Comparison of ENCODE assay signal across 8 mouse cellular contexts in the genomic region with DNA sequence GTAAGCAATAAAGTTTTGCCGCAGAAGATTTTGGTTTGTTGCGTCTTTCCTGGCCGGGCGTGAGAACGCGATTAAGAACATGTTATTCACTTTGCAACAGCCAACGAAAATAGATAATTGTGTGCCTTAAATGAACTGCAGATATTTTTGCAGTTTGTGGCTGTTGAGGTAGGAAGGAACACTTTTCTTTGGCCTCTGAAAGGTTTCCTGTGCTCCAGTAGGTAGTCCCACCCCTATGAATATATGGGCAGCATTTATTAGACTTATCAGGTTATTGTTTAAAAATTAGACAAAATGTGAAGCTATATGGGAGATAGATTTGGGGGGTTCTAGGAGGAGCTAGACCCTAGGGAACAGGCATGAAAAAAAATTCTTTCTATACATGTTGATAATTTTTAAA.
A peak's percentile ranks its signal among the peaks of the same experiment; 100 is the strongest.
DNase-seq lines count a peak whose midpoint lies in the region; ATAC-seq and TF ChIP-seq lines count a peak whose summit lies in the region.

No protein-coding gene starts in this region.

- H3K4me1 ChIP-seq in heart, embryonic 10.5 days, result no peaks in the 10 kb centered on the region
- no peaks in the 10 kb centered on the region for H3K4me1 ChIP-seq in CH12.LX (ENCODE audit: control insufficient read depth in 1 of 2, insufficient read depth in 2 of 2)

- H3K79me2 ChIP-seq in CH12.LX (replicated peaks; ENCODE audit: control insufficient read depth, extremely low read depth, insufficient read depth, poor library complexity, severe bottlenecking), result no peaks in the 10 kb centered on the region

- no peak overlapping the region; the same call in 1 of the 2 replicates for H3K9ac ChIP-seq in CH12.LX (ENCODE audit: insufficient read depth, low read depth)

- TF ChIP-seq EP300 in CH12.LX (IDR thresholded peaks at IDR 0.05; ENCODE audit: low read length), result no peak

- no peak for DNase-seq in heart, embryonic 10.5 days (ENCODE audit: low spot score)
- no peak for DNase-seq in heart, adult 8-10 months (ENCODE audit: low spot score)
- no peak for DNase-seq in CH12.LX (ENCODE audit: extremely low read depth)
- DNase-seq in heart, postnatal 10 days, result peak; percentile 2 to 3
- no peak for DNase-seq in urinary bladder, adult 18-20 months (ENCODE audit: low spot score in 2 of 2)
- no peak for DNase-seq in ovary, postnatal 36 days (ENCODE audit: low spot score)
- DNase-seq in adrenal gland, adult 18-20 months (ENCODE audit: low spot score in 2 of 2), result no peak

- peak overlapping the region; percentile 45 for H3K4me3 ChIP-seq in heart, embryonic 10.5 days
- no peak overlapping the region for H3K4me3 ChIP-seq in CH12.LX (replicated peaks in 1 of 3; ENCODE audit: low read depth in 2 of 3, low read length in 2 of 3, poor library complexity in 1 of 3)

- no peak for TF ChIP-seq POLR2A in CH12.LX (IDR thresholded peaks at IDR 0.05; ENCODE audit: low read depth, low read length)

- H3K9me3 ChIP-seq in heart, embryonic 10.5 days, result no peaks in the 10 kb centered on the region
- H3K9me3 ChIP-seq in CH12.LX (replicated peaks; ENCODE audit: low read length), result no peaks in the 10 kb centered on the region

- WGBS in heart, embryonic 10.5 days, result 44% methylated on average over 7 of the region's 7 CpGs

- no peak overlapping the region for H3K27ac ChIP-seq in heart, embryonic 10.5 days
- H3K27ac ChIP-seq in CH12.LX (ENCODE audit: insufficient read depth, low read depth), result no peak overlapping the region

- H3K36me3 ChIP-seq in heart, embryonic 10.5 days, result no peaks in the 10 kb centered on the region
- H3K36me3 ChIP-seq in CH12.LX (replicated peaks in 1 of 2; ENCODE audit: control insufficient read depth in 1 of 2, insufficient read depth in 1 of 2, low read length in 1 of 2), result no peaks in the 10 kb centered on the region

- intact Hi-C loops in heart, postnatal 10 days (cut with DNase I), result loop anchor here (2.0 to 5.0 kb wide), 3 partner anchors 276 to 1528 kb away; partner anchors contain the start of gene Klf6

- no peak for TF ChIP-seq RAD21 in CH12.LX (IDR thresholded peaks at IDR 0.05; ENCODE audit: low read depth, low read length)

- TF ChIP-seq CTCF in CH12.LX (conservative IDR thresholded peaks at IDR 0.05 in 1 of 2, IDR thresholded peaks at IDR 0.05 in 1 of 2; ENCODE audit: low read depth in 2 of 2, low read length in 2 of 2), result no peak

- peak; percentile 44; the same call in 1 of the 2 replicates for ATAC-seq in megakaryocyte progenitor cell, adult 5-6 weeks (replicated peaks; ENCODE audit: poor library complexity)

- dilution Hi-C loops in CH12.LX (cut with MboI; ENCODE audit: extremely low pct_ligation_motif_present, extremely low pct_unique_long_range_greater_than_20kb, low sequenced_read_pairs), result no loop called here

- H3K4me2 ChIP-seq in CH12.LX (ENCODE audit: insufficient read depth, low read depth, poor library complexity, severe bottlenecking), result peak overlapping the region; percentile 36; the same call in 1 of the 2 replicates

- no peaks in the 10 kb centered on the region for H3K27me3 ChIP-seq in heart, embryonic 10.5 days (ENCODE audit: insufficient read depth, poor library complexity, severe bottlenecking)
- H3K27me3 ChIP-seq in CH12.LX (replicated peaks), result no peaks in the 10 kb centered on the region

- in situ Hi-C loops in CH12.LX (cut with MboI; ENCODE audit: low pct_ligation_motif_present, low pct_unique_long_range_greater_than_20kb, low sequenced_read_pairs), result no loop called here

TF ChIP-seq in CH12.LX, 34 proteins besides CTCF, POLR2A, EP300 and RAD21:
- no peak for TF ChIP-seq ZMIZ1 (IDR thresholded peaks at IDR 0.05; ENCODE audit: low read depth, low read length)
- no peak for TF ChIP-seq MAX (IDR thresholded peaks at IDR 0.05; ENCODE audit: low read length)
- TF ChIP-seq CHD2 (IDR thresholded peaks at IDR 0.05; ENCODE audit: low read length), result no peak
- TF ChIP-seq MXI1 (IDR thresholded peaks at IDR 0.05; ENCODE audit: low read depth, low read length), result no peak
- TF ChIP-seq IRF4 (IDR thresholded peaks at IDR 0.05; ENCODE audit: low read depth, low read length), result no peak
- TF ChIP-seq SIN3A (IDR thresholded peaks at IDR 0.05; ENCODE audit: low read length), result no peak
- TF ChIP-seq USF2 (conservative IDR thresholded peaks at IDR 0.05; ENCODE audit: low read depth, low read length), result no peak
- TF ChIP-seq TBP (conservative IDR thresholded peaks at IDR 0.05; ENCODE audit: low read depth, low read length), result no peak
- TF ChIP-seq KAT2A (IDR thresholded peaks at IDR 0.05; ENCODE audit: insufficient replicate concordance, low read length), result no peak
- no peak for TF ChIP-seq GABPA (IDR thresholded peaks at IDR 0.05; ENCODE audit: insufficient replicate concordance, low read depth, low read length)
- no peak for TF ChIP-seq MAFK (IDR thresholded peaks at IDR 0.05; ENCODE audit: insufficient replicate concordance, low read length)
- TF ChIP-seq E2F4 (IDR thresholded peaks at IDR 0.05; ENCODE audit: insufficient replicate concordance, low read depth, low read length), result no peak
- no peak for TF ChIP-seq NELFE (IDR thresholded peaks at IDR 0.05; ENCODE audit: low read depth, low read length)

Comparison
In these comparisons a context has a peak if more than half of its experiments do, and no peak if none do; other contexts are left out.
1. DNase-seq: peak in heart, postnatal 10 days (2 of 2); none in heart, embryonic 10.5 days (single experiment), heart, adult 8-10 months (single experiment), CH12.LX (single experiment), urinary bladder, adult 18-20 months (0 of 2), ovary, postnatal 36 days (single experiment) and adrenal gland, adult 18-20 months (0 of 2).